Mouse (Mus musculus): ENCODE measurements around the gene Gzmc.
"Not testable (repeated sequence)": the region's sequence is repeated elsewhere in the genome, so short reads cannot be mapped to it uniquely, and the experiment has no call there.

The Gzmc gene

GRCm38 (mm10) chr14:56234556-56234955 is at the start of gene Gzmc:
Gene Gzmc (minus strand): TSS chr14:56234656.
- DNase-seq (ENCODE audit: low spot score), result no peak

- no peak for DNase-seq (ENCODE audit: low spot score)
Observed at GRCm38 (mm10) chr14:56283816-56284215, 49.4 kb upstream of the Gzmc start.

- no peak for DNase-seq (ENCODE audit: low spot score)
Observed at GRCm38 (mm10) chr14:56281090-56281489, 46.6 kb upstream of the Gzmc start.

GRCm38 (mm10) chr14:56278691-56279090 is 44.2 kb upstream of the Gzmc start:
- DNase-seq (ENCODE audit: low spot score), result not testable (repeated sequence)

- DNase-seq (ENCODE audit: low spot score), result not testable (repeated sequence)
Observed at GRCm38 (mm10) chr14:56276096-56276495, 41.6 kb upstream of the Gzmc start.

- no peak for DNase-seq (ENCODE audit: low spot score)
Observed at GRCm38 (mm10) chr14:56266109-56266508, 31.7 kb upstream of the Gzmc start.

GRCm38 (mm10) chr14:56262153-56262552 is 27.7 kb upstream of the Gzmc start, which contains the start of gene Gzmb:
Gene Gzmb (minus strand): TSS chr14:56262260.
- no peak for DNase-seq (ENCODE audit: low spot score)

GRCm38 (mm10) chr14:56240409-56240808 is 6.0 kb upstream of the Gzmc start:
- DNase-seq (ENCODE audit: low spot score), result no peak

GRCm38 (mm10) chr14:56211317-56211716 is 23.1 kb downstream of the Gzmc start, which contains the start of gene Gzmf:
Gene Gzmf (minus strand): TSS chr14:56211417.
- DNase-seq (ENCODE audit: low spot score), result no peak

GRCm38 (mm10) chr14:56205613-56206012 is 28.8 kb downstream of the Gzmc start:
- DNase-seq (ENCODE audit: low spot score), result no peak

- DNase-seq (ENCODE audit: low spot score), result not testable (repeated sequence)
Observed at GRCm38 (mm10) chr14:56205021-56205420, 29.4 kb downstream of the Gzmc start.

- peak; percentile 62 for DNase-seq (ENCODE audit: low spot score)
Observed at GRCm38 (mm10) chr14:56203975-56204374, 30.5 kb downstream of the Gzmc start.

- no peak for DNase-seq (ENCODE audit: low spot score)
Observed at GRCm38 (mm10) chr14:56186946-56187345, 47.5 kb downstream of the Gzmc start.

GRCm38 (mm10) chr14:56186521-56186920 is 47.9 kb downstream of the Gzmc start:
- no peak for DNase-seq (ENCODE audit: low spot score)
